Mouse (Mus musculus) thymus, adult 2 months (tissue): ENCODE measurements around the gene Susd6. TPM values are rescaled to one million over a fixed set of nuclear protein-coding genes. Genes with fewer than 3 reads are reported as not detected.
A peak's percentile ranks its signal among the peaks of the same experiment; 100 is the strongest.

Source experiments
- DNase-seq: peaks from one replicate; pipeline ENCODE4 v3.0.0; 2021
- H3K27ac ChIP-seq: fragments of 200-500 bp; 2 replicates; pipeline ENCODE4 v1.5.1; 2012; ENCODE audit warnings: low read length, control low read depth; ENCODE audit not compliant: control insufficient read depth, insufficient read depth
- H3K27me3 ChIP-seq: fragments of 200-500 bp; 2 replicates; pipeline ENCODE4 v1.6.1; 2012; ENCODE audit warnings: mild to moderate bottlenecking, low read length, moderate library complexity, mixed read lengths; ENCODE audit not compliant: control insufficient read depth, insufficient read depth
- H3K36me3 ChIP-seq: fragments of 200-500 bp; 2 replicates; pipeline ENCODE4 v1.6.1; 2012; ENCODE audit warnings: mild to moderate bottlenecking, low read length, moderate library complexity; ENCODE audit not compliant: control insufficient read depth, insufficient read depth
- H3K4me1 ChIP-seq: fragments of 200-500 bp; replicated peaks from 2 replicates; pipeline ENCODE4 v1.6.1; 2012; ENCODE audit warnings: low read length; ENCODE audit not compliant: control insufficient read depth, insufficient read depth
- H3K4me3 ChIP-seq: fragments of 200-500 bp; 2 replicates; pipeline ENCODE4 v1.5.1; 2012; ENCODE audit warnings: mild to moderate bottlenecking, low read length, control low read depth, moderate library complexity; ENCODE audit not compliant: control insufficient read depth, insufficient read depth
- CTCF ChIP-seq: fragments of 200-500 bp; IDR thresholded peaks from 2 replicates; pipeline ENCODE4 v1.5.1; 2012; ENCODE audit warnings: mild to moderate bottlenecking, control low read depth, low read length, moderate library complexity, borderline replicate concordance; ENCODE audit not compliant: control insufficient read depth, poor library complexity, insufficient read depth; ENCODE audit errors: extremely low read depth
- POLR2A ChIP-seq: fragments of 200-500 bp; IDR thresholded peaks from 2 replicates; pipeline ENCODE4 v1.6.1; 2012; ENCODE audit warnings: mild to moderate bottlenecking, low read length, control low read depth, moderate library complexity; ENCODE audit not compliant: control insufficient read depth, poor library complexity, insufficient read depth; ENCODE audit errors: extremely low read depth
- WGBS: fragments of 180-500 bp; shearing (Covaris S2); methylation state at CpG from one replicate; pipeline ENCODE4 v1.1.7; 2018; 5-methylcytosine and 5-hydroxymethylcytosine counted together
- polyA plus RNA-seq: library from polyadenylated mRNA; depleted of rRNA; stranded (reverse); fragments of >200 nt; gene quantifications from 2 replicates; pipeline ENCODE4 v1.2.3, GENCODE M21; 2012

Gene Susd6
- polyA plus RNA-seq, 1 experiment = 81.3 TPM

DNA sequence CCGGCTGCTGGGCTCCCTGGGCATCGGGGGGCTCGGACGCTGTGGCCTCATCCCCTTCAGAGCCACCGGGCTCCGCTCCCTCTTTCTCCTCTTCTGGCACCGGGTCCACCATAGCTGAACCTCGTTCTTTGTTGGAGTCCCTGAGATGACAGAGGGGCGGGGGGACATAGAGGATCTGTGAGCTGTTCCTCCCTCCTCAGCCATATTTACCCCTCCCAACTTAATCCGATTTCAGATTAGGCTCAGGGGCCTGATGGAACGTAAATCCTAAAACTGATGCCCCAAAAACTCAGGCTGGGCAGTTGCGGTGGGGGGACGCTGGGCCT is 31.0 kb upstream of the Susd6 start:
- H3K4me1 ChIP-seq = peaks cover 24% of the 10 kb centered on the region
- 15% methylated on average over 13 of the region's 13 CpGs for WGBS
- no peak overlapping the region for H3K4me3 ChIP-seq
- H3K27ac ChIP-seq = no peak overlapping the region
- H3K36me3 ChIP-seq = no peaks in the 10 kb centered on the region
- no peak for TF ChIP-seq CTCF
- no peak for TF ChIP-seq POLR2A
- DNase-seq = no peak
- H3K27me3 ChIP-seq = peaks cover 36% of the 10 kb centered on the region

DNA sequence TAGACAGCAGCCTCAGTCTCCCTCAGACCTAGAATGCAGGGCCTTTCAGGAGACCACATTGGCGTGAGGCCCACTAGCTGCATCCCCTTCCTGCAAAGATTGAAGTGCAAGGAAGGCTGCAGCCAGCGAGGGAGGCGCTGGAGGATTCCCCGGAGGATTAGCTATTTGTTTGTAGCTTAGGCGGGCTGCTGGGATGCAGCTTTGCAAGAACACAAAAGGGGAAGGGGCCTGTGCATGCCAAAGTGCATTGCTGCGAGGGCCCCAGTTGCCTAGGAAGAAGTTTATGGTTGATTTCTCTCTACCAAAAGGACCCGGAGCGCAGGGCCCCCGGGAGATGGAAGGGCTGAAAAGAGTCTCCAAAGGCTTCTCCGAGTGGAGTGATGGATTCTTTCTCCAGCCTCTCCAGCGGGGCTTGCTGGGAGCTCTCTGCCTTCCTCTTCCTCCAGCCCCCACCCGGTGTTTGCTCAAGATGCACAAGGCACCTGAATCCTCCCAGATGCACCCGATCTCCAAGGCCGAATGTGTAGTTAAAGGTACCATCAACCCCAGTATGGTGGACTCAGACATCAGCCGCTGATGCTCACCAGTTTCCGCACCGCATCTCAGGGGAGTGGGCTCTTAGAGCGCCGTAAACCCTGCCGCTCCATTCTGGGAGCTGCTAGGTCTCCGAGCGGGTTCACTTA is 30.5 kb upstream of the Susd6 start:
- WGBS = 11% methylated on average over 22 of the region's 22 CpGs
- H3K4me1 ChIP-seq = peaks cover 24% of the 10 kb centered on the region
- no peak for TF ChIP-seq CTCF
- TF ChIP-seq POLR2A = no peak
- H3K27ac ChIP-seq = no peak overlapping the region
- DNase-seq = no peak
- H3K27me3 ChIP-seq = peaks cover 36% of the 10 kb centered on the region
- H3K4me3 ChIP-seq = no peak overlapping the region
- no peaks in the 10 kb centered on the region for H3K36me3 ChIP-seq

DNA sequence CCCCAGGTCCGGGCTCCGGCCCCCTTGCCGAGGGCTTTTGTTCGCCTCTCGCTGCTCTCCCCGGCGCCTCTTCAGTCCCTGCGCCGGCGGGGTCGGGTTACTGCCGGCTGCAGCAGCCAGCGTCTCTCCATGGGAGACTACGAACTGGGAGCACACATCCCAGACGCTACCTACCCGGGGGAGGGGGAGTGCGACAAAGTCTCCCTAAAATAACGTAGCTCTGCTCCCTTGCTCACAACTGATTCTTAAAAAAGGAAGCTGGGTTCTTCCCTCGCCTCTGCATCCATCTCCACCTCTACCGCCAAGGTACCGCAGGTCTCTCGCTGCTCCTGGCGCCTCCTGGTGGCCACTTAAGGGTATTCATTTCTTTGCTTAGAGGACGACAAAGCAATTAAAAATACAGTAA is 29.9 kb upstream of the Susd6 start, which contains the start of gene Ccdc177:
Ccdc177 (minus strand) TSS at position 292 of the 406 bp plus-strand sequence.
- Histone ChIP-seq H3K27me3 (peaks cover 36% of the 10 kb centered on the region), H3K36me3 (no peaks in the 10 kb centered on the region), H3K27ac (no peak within 1 kb of the TSS), H3K4me1 (peaks cover 24% of the 10 kb centered on the region), H3K4me3 (no peak within 1 kb of the TSS)
- DNase-seq = peak; percentile 80
- WGBS = 3% methylated on average over 24 of the region's 24 CpGs
- TF ChIP-seq POLR2A = no peak
- peak; percentile 82; the same call in 1 of the 2 replicates for TF ChIP-seq CTCF

DNA sequence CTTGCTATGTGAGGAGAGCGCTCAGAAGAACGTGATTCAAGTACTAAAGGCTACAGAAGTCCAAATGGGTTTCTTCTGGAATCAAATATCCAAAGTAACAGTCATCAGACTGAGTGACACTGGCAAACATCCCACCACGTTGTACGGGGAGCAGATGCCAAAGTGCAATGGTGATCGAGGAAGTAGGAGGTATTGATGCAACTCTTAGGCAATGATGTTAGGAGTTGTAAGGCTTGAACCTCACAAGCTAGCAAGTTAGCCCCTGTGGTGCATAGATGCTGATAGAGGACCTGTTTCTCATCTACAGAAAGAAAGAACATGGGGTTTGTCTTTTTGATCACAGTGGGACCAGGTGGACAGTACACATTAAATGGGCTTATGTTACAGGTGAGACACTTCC is 27.3 kb upstream of the Susd6 start:
- no peaks in the 10 kb centered on the region for H3K36me3 ChIP-seq
- DNase-seq = no peak
- no peak overlapping the region for H3K4me3 ChIP-seq
- peaks cover 18% of the 10 kb centered on the region for H3K4me1 ChIP-seq
- 79% methylated on average over 5 of the region's 5 CpGs for WGBS
- no peak overlapping the region for H3K27ac ChIP-seq
- peaks cover 23% of the 10 kb centered on the region for H3K27me3 ChIP-seq
- TF ChIP-seq POLR2A = no peak
- no peak for TF ChIP-seq CTCF

DNA sequence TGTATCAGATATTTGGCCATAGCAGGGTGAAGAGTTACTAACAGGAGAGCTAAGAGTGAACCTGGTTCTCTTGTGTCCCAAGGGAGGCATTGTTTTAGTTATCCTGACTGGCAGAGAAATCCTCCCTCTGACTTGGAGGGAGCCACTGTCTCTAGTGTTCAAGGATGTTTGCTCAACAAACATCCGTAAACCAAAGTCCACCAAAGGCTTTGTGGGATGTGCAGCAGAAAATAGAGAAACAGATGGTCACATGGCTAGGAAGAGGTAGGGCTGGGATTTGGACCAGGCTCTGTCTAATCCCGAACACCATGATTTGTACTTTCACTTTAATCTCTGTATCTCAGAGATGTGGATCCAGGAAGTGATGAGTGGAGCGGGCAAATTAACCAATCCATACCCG is 26.2 kb upstream of the Susd6 start:
- 70% methylated on average over 4 of the region's 4 CpGs for WGBS
- H3K27ac ChIP-seq = no peak overlapping the region
- H3K36me3 ChIP-seq = no peaks in the 10 kb centered on the region
- TF ChIP-seq CTCF (no peak), POLR2A (no peak)
- peaks cover 7% of the 10 kb centered on the region for H3K4me1 ChIP-seq
- no peak for DNase-seq
- no peak overlapping the region for H3K4me3 ChIP-seq
- peaks cover 13% of the 10 kb centered on the region for H3K27me3 ChIP-seq

DNA sequence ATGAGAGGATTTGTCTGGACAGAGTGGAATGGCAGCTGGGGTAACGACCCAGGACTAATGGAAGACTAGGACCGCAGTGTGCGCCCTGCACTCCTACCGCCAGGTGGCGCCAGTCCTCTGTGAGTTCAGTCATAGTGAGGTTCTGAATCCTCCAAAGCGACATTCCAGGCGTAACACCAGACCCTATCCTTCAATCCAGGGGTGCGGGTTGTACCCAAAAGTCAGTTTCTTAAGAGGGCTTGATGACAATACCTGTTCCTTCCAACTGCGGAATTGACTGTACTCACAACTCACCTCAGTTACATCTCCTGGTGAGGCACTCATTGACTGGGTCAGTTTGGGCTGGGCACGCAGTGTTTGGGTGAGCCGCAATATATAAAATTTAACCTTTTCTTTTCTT is 20.6 kb upstream of the Susd6 start:
- peak; percentile 93; the same call in 1 of the 2 replicates for TF ChIP-seq CTCF
- no peak for TF ChIP-seq POLR2A
- 14% methylated on average over 11 of the region's 11 CpGs for WGBS
- peak; percentile 54 for DNase-seq
- Histone ChIP-seq H3K27ac (no peak overlapping the region), H3K4me3 (no peak overlapping the region), H3K27me3 (no peaks in the 10 kb centered on the region), H3K4me1 (no peaks in the 10 kb centered on the region), H3K36me3 (no peaks in the 10 kb centered on the region)
